Mouse (Mus musculus) CH12.LX (cell line): ENCODE data around the gene Plch1. TPM values are rescaled to one million over a fixed set of nuclear protein-coding genes. Genes with fewer than 3 reads are reported as not detected.

Source experiments
- DNase-seq: peaks from one replicate; pipeline ENCODE4 v3.0.0-alpha.2; 2013; ENCODE audit errors: extremely low read depth
- H3K27ac ChIP-seq: 2 replicates; pipeline ENCODE4 v1.5.1; 2012; ENCODE audit warnings: low read depth, mild to moderate bottlenecking, control low read depth, moderate library complexity; ENCODE audit not compliant: insufficient read depth
- H3K27me3 ChIP-seq: replicated peaks from 2 replicates; pipeline ENCODE3; 2012; ENCODE audit warnings: inconsistent platforms
- H3K36me3 ChIP-seq, 2 experiments: replicated peaks in 1 of 2; 2 replicates each; pipeline versions ENCODE3 to v1.6.1; 2012; ENCODE audit warnings: inconsistent platforms in 1 of 2, low read length in 1 of 2, mild to moderate bottlenecking in 1 of 2, mixed read lengths in 1 of 2, moderate library complexity in 1 of 2; ENCODE audit not compliant: control insufficient read depth in 1 of 2, insufficient read depth in 1 of 2
- H3K4me1 ChIP-seq, 2 experiments: 2 replicates each; pipeline ENCODE4 v1.6.1; 2012; ENCODE audit warnings: inconsistent platforms in 1 of 2, moderate library complexity in 1 of 2; ENCODE audit not compliant: insufficient read depth in 2 of 2, control insufficient read depth in 1 of 2
- H3K4me2 ChIP-seq: 2 replicates; pipeline ENCODE4 v1.6.1; 2012; ENCODE audit warnings: low read depth, mild to moderate bottlenecking, control low read depth; ENCODE audit not compliant: poor library complexity, insufficient read depth, severe bottlenecking
- H3K4me3 ChIP-seq, 3 experiments: fragments of 150-350 bp in 1 of 3; sonication (generic) in 1 of 3; replicated peaks in 1 of 3; 2 replicates each; pipeline versions ENCODE3 to v1.5.1; 2011 to 2012; ENCODE audit warnings: low read depth in 2 of 3, low read length in 2 of 3, mild to moderate bottlenecking in 2 of 3, moderate library complexity in 2 of 3, control low read depth in 1 of 3, improper control_type of control experiment in 1 of 3, inconsistent platforms in 1 of 3, mixed read lengths in 1 of 3; ENCODE audit not compliant: poor library complexity in 1 of 3
- H3K79me2 ChIP-seq: replicated peaks from 2 replicates; pipeline ENCODE4 v1.6.1; 2012; ENCODE audit warnings: mild to moderate bottlenecking, moderate library complexity; ENCODE audit not compliant: control insufficient read depth, poor library complexity, insufficient read depth, severe bottlenecking; ENCODE audit errors: extremely low read depth
- H3K9ac ChIP-seq: 2 replicates; pipeline ENCODE4 v1.6.1; 2012; ENCODE audit warnings: low read depth, mild to moderate bottlenecking, control low read depth, moderate library complexity; ENCODE audit not compliant: insufficient read depth
- H3K9me3 ChIP-seq: replicated peaks from 2 replicates; pipeline ENCODE3; 2012; ENCODE audit warnings: low read length, inconsistent platforms, mixed read lengths
- CHD1 ChIP-seq: IDR thresholded peaks from 2 replicates; pipeline ENCODE4 v1.6.1; 2012; ENCODE audit warnings: low read depth, low read length, improper control_type of control experiment, inconsistent platforms
- CHD2 ChIP-seq: IDR thresholded peaks from 2 replicates; pipeline ENCODE4 v1.6.1; 2011; ENCODE audit warnings: low read length, improper control_type of control experiment
- CTCF ChIP-seq, 2 experiments: IDR thresholded peaks in 1 of 2; conservative IDR thresholded peaks in 1 of 2; 2 replicates each; pipeline ENCODE4 v1.5.1; 2011 to 2012; ENCODE audit warnings: low read depth in 2 of 2, low read length in 2 of 2, improper control_type of control experiment in 1 of 2, inconsistent platforms in 1 of 2, mild to moderate bottlenecking in 1 of 2, moderate library complexity in 1 of 2
- ELF1 ChIP-seq: IDR thresholded peaks from 2 replicates; pipeline ENCODE4 v1.6.1; 2014; ENCODE audit warnings: low read depth, mild to moderate bottlenecking, inconsistent platforms, low read length, improper control_type of control experiment
- GABPA ChIP-seq: IDR thresholded peaks from 2 replicates; pipeline ENCODE4 v1.6.1; 2012; ENCODE audit warnings: low read depth, low read length, improper control_type of control experiment, inconsistent platforms; ENCODE audit not compliant: insufficient replicate concordance
- IRF4 ChIP-seq: IDR thresholded peaks from 2 replicates; pipeline ENCODE4 v1.6.1; 2014; ENCODE audit warnings: low read depth, mild to moderate bottlenecking, inconsistent platforms, low read length, improper control_type of control experiment
- KAT2A ChIP-seq: IDR thresholded peaks from 2 replicates; pipeline ENCODE4 v1.6.1; 2012; ENCODE audit warnings: low read length, improper control_type of control experiment, inconsistent platforms; ENCODE audit not compliant: insufficient replicate concordance
- MAFK ChIP-seq: IDR thresholded peaks from 2 replicates; pipeline ENCODE4 v1.6.1; 2011; ENCODE audit warnings: low read length, improper control_type of control experiment; ENCODE audit not compliant: insufficient replicate concordance
- MAZ ChIP-seq: IDR thresholded peaks from 2 replicates; pipeline ENCODE4 v1.6.1; 2012; ENCODE audit warnings: low read depth, mild to moderate bottlenecking, inconsistent platforms, low read length, improper control_type of control experiment, moderate library complexity
- MXI1 ChIP-seq: IDR thresholded peaks from 2 replicates; pipeline ENCODE4 v1.6.1; 2011; ENCODE audit warnings: mild to moderate bottlenecking, low read depth, low read length, improper control_type of control experiment
- NRF1 ChIP-seq: IDR thresholded peaks from 2 replicates; pipeline ENCODE4 v1.6.1; 2014; ENCODE audit warnings: low read depth, mild to moderate bottlenecking, inconsistent platforms, low read length, improper control_type of control experiment, moderate library complexity
- PAX5 ChIP-seq: IDR thresholded peaks from 2 replicates; pipeline ENCODE4 v1.6.1; 2012; ENCODE audit warnings: low read length, inconsistent platforms, mixed read lengths
- RCOR1 ChIP-seq: conservative IDR thresholded peaks from 2 replicates; pipeline ENCODE4 v1.6.1; 2012; ENCODE audit warnings: low read depth, mild to moderate bottlenecking, inconsistent platforms, low read length, improper control_type of control experiment
- SIN3A ChIP-seq: IDR thresholded peaks from 2 replicates; pipeline ENCODE4 v1.6.1; 2012; ENCODE audit warnings: low read length, improper control_type of control experiment, inconsistent platforms
- SMC3 ChIP-seq: IDR thresholded peaks from 2 replicates; pipeline ENCODE4 v1.6.1; 2011; ENCODE audit warnings: low read depth, low read length, improper control_type of control experiment
- TCF12 ChIP-seq: IDR thresholded peaks from 2 replicates; pipeline ENCODE4 v1.6.1; 2014; ENCODE audit warnings: low read depth, mild to moderate bottlenecking, inconsistent platforms, low read length, improper control_type of control experiment
- UBTF ChIP-seq: IDR thresholded peaks from 2 replicates; pipeline ENCODE4 v1.6.1; 2012; ENCODE audit warnings: low read depth, mild to moderate bottlenecking, inconsistent platforms, low read length, improper control_type of control experiment, moderate library complexity
- USF1 ChIP-seq: IDR thresholded peaks from 2 replicates; pipeline ENCODE4 v1.6.1; 2014; ENCODE audit warnings: low read depth, mild to moderate bottlenecking, inconsistent platforms, low read length, improper control_type of control experiment
- ZMIZ1 ChIP-seq: IDR thresholded peaks from 2 replicates; pipeline ENCODE4 v1.6.1; 2012; ENCODE audit warnings: low read depth, mild to moderate bottlenecking, inconsistent platforms, low read length, improper control_type of control experiment
- dilution Hi-C: fragments of 300-500 bp; cut with MboI; formaldehyde crosslinking; loops from 2 replicates; pipeline ENCODE4 v1.14.3; 2020; ENCODE audit warnings: low sequenced_read_pairs; ENCODE audit not compliant: extremely low pct_unique_long_range_greater_than_20kb, extremely low pct_ligation_motif_present
- in situ Hi-C: fragments of 300-500 bp; cut with MboI; formaldehyde crosslinking; loops from 3 replicates; pipeline ENCODE4 v1.14.3; 2019; ENCODE audit warnings: low sequenced_read_pairs, low pct_ligation_motif_present, low pct_unique_long_range_greater_than_20kb, mixed read lengths
- polyA plus RNA-seq: library from polyadenylated mRNA; unstranded; fragments of >175 nt; gene quantifications from 2 replicates; pipeline ENCODE4 v1.2.1, GENCODE M21; 2012; ENCODE audit warnings: low read depth; ENCODE audit not compliant: insufficient read length
- total RNA-seq, 2 experiments: library from RNA; depleted of rRNA; stranded (reverse); fragments of 300-350 nt in 1 of 2; fragments of >200 nt in 1 of 2; gene quantifications; 2 replicates each; pipeline ENCODE4 v1.2.3; 2012 to 2014

The Plch1 gene
- total and polyA plus RNA-seq, 3 experiments, result 0.51 to 0.80 (median 0.59) TPM

GRCm38 (mm10) chr3:63786805-63787365 is 112.4 kb downstream of the Plch1 start:
- H3K4me1 ChIP-seq, result no peaks in the 10 kb centered on the region
- in situ Hi-C loops, result no loop called here
- no peak overlapping the region for H3K9ac ChIP-seq
- no peak overlapping the region for H3K4me2 ChIP-seq
- no peaks in the 10 kb centered on the region for H3K9me3 ChIP-seq
- no peak for DNase-seq
- no peaks in the 10 kb centered on the region for H3K27me3 ChIP-seq
- TF ChIP-seq RCOR1 (no peak), KAT2A (no peak), CTCF (conservative IDR thresholded peaks at IDR 0.05 in 1 of 2, IDR thresholded peaks at IDR 0.05 in 1 of 2; ENCODE audit: low read depth in 2 of 2, low read length in 2 of 2) (no peak), UBTF (no peak), CHD1 (no peak), CHD2 (no peak), ELF1 (no peak), NRF1 (no peak), MAFK (no peak), TCF12 (no peak), MAZ (no peak)
- H3K4me3 ChIP-seq, result no peak overlapping the region
- dilution Hi-C loops, result no loop called here
- H3K36me3 ChIP-seq, result no peaks in the 10 kb centered on the region
- no peak overlapping the region for H3K27ac ChIP-seq
- H3K79me2 ChIP-seq, result no peaks in the 10 kb centered on the region

GRCm38 (mm10) chr3:63772617-63773305 is 126.5 kb downstream of the Plch1 start:
- H3K4me1 ChIP-seq, result no peaks in the 10 kb centered on the region
- no peaks in the 10 kb centered on the region for H3K9me3 ChIP-seq
- H3K36me3 ChIP-seq, result no peaks in the 10 kb centered on the region
- in situ Hi-C loops, result no loop called here
- no peak overlapping the region for H3K4me3 ChIP-seq
- no peak for TF ChIP-seq MAZ
- TF ChIP-seq NRF1, result no peak
- no peak for TF ChIP-seq RCOR1
- no peak for TF ChIP-seq SIN3A
- no peak for TF ChIP-seq PAX5
- no peak for TF ChIP-seq MXI1
- TF ChIP-seq USF1, result no peak
- TF ChIP-seq GABPA, result no peak
- TF ChIP-seq ZMIZ1, result no peak
- TF ChIP-seq SMC3, result no peak
- no peak for TF ChIP-seq IRF4
- no peak overlapping the region for H3K27ac ChIP-seq
- no peaks in the 10 kb centered on the region for H3K79me2 ChIP-seq
- H3K9ac ChIP-seq, result no peak overlapping the region
- H3K27me3 ChIP-seq, result no peaks in the 10 kb centered on the region
- dilution Hi-C loops, result no loop called here
- no peak for DNase-seq
- no peak overlapping the region for H3K4me2 ChIP-seq
